Mouse (Mus musculus) 3134 (cell line): ENCODE measurements around the gene Six3.

ENCODE experiments used
- DNase-seq: peaks from one replicate; pipeline ENCODE4 v3.0.0-alpha.2; 2011; ENCODE audit warnings: low spot score; ENCODE audit not compliant: insufficient read length; ENCODE audit errors: extremely low read depth

Gene Six3

DNA sequence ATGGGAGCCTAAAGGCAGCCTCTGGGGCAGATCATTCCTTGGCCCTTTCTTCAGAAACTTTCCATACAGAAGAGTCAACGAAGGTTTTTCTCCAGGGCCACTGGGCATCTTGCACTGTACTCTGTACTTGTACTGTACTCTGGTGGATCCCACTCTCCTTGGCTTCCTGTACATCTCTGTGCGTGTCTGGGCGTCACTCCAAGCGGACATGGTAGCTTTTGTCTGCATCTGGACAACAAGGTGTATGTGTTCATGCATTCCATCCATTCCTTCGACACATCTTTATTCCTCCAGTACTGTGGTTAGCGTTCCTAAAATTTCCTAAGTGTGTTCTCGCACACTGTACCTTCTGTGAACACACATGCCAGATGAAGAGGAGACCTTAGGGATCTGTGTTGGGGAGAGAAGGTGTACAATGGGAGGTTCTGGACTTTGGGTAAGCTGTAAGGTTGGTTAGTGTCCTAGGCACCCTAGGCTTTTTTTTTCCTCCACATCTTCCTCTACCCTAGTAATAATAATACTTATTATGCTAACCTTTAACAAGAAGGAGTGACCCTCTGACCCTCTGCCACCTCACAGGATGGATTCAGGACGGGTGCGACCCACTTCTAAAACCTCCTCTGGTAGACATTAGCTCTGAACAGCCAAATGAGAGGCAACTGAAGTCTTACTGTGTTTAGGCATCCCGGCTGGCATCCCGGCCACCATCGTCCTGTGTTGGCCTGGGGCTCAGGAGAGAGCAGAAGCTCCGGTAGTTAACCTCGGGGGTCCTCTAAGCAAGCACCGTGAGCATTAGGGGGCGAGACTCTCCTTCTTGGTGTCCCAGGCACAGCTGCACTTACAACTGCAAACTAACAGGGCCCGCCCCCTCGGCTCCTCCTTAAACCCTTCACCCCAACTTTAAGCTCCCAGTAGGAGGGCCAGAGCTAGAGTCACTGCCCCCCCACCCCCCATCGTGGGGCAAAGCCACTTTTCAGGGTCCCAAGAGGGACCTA is 1.6 kb upstream of the Six3 start:
- DNase-seq = no peak

DNA sequence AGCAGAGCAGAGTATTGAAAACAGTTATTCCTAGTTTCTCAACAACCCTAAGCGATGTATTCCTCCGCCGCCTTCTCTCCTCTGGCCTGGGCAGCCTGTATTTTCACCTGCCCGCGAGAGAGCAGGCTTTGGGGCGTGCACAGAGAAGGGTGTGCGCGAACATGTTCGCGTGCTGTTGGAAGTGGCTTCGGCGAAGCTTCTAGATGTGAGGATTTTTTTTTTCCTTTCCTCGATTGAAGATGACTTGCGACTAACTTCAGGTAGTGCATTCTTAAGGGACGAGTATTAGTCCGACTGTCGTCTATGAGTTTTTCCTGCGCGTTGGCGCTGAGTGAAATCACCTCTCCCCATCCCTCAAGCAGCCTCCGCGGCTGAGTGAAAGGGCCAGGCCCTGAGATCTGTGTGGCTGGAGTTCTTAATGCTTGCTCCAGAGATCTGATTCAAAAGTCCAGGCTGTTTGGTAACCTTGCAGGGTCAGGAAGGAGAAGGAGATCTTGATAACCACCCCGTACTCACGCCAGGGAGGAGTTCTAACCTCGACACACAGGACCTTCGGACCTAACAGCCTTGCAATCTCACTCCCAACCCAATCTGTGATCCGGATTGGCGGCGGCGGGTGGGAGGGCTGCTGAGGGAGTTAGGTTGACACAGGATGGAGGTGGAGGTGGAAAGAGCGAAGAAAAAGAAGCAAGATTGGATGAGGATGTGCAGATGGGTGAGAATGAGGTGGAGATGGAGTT is 712 bp upstream of the Six3 start:
- no peak for DNase-seq

GRCm38 (mm10) chr17:85614011-85614721 is 758 bp downstream of the Six3 start:
- no peak for DNase-seq

DNA sequence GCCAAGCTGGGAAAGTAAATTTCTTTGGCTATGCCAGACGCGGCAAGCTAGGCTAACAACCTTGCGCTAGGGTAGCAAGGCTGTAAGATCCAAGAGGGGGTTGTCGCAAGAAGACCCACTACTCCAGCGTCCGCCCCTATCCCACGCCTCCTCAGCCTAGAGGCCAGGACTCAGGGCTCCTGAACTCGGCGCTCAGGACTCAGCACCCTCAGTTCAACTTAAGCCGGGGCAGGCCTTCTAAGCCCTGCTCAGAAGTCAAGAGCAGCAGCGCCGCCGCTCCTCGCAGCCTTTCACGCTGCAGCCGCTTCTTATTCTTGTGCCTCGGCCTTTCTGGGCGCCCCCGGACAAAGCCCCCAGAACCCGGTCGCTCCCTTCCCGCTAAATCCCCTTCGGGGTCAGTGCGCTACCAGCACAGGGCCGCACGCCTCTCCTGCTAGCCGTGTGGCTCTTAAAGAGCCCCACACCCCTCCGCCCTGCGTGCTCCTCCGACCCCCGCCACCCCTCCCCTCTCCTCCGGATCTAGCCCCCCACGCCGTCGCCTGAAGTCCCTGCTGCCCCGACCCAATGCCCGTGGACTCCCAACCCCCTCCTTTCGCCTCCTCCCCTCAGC is 1.4 kb downstream of the Six3 start:
- DNase-seq = no peak

- DNase-seq = no peak
Measured at GRCm38 (mm10) chr17:85615586-85615985, 2.2 kb downstream of the Six3 start.

- no peak for DNase-seq
Measured at GRCm38 (mm10) chr17:85616526-85617500, 3.4 kb downstream of the Six3 start.

DNA sequence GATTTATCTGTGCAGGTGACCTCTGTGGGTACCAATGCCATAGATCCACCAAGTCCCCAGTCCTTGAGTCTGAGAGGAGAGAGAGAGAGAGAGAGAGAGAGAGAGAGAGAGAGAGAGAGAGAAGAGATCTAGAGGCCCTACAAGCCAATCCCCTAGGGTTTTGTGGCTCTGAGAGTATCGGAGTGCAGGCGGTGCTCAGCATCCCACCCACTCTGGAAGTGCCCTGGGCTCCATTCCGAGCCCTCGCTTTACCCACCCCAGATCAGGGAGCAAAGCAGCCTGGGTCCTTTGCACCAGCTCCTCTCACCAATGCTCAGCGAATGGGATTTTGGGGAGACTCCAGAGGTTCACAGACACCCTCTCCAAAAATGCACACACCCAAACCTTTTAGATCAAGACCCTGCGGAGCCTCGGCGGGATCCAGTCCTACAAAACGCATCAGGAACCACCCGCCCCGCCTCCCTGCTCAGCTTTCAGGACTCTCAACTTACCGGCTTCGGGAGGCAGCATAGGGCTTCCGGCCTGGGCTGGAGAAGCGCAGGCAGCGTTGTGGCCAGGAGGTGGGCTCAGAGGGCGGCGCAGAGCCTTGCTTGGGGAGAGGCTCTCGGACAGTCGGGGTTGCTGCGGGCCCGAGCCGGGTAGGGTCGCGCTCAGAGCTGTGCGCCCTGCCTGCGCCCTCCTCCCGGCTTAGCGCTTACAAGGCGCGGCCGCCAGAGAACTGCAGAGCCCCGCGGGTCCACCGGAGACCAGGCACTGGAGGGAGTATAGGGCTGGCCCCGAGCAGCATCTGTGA is 4.4 kb downstream of the Six3 start:
- no peak for DNase-seq

GRCm38 (mm10) chr17:85618359-85619112 is 5.1 kb downstream of the Six3 start:
- DNase-seq = no peak

GRCm38 (mm10) chr17:85619113-85620085 is 6.0 kb downstream of the Six3 start:
- DNase-seq = no peak

DNA sequence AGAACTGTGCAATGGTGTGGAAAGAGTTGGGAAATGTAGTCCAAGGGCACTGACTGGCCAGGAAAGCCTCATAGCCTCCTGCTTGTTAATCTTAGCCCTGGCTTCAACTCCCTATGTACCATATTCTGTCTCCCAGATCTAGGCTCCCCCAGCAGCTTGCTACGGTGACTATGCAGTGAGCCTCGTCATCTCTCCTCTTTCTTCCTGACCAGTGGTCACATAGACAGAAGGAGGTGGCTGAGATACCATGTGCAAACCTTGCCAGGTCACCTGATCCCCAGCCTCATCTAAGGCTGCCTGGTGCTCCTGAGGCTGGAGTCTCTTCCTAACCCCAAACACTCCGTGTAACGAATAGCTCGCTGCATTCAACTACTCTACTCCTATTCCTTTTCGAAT is 6.7 kb downstream of the Six3 start:
- DNase-seq = no peak

DNA sequence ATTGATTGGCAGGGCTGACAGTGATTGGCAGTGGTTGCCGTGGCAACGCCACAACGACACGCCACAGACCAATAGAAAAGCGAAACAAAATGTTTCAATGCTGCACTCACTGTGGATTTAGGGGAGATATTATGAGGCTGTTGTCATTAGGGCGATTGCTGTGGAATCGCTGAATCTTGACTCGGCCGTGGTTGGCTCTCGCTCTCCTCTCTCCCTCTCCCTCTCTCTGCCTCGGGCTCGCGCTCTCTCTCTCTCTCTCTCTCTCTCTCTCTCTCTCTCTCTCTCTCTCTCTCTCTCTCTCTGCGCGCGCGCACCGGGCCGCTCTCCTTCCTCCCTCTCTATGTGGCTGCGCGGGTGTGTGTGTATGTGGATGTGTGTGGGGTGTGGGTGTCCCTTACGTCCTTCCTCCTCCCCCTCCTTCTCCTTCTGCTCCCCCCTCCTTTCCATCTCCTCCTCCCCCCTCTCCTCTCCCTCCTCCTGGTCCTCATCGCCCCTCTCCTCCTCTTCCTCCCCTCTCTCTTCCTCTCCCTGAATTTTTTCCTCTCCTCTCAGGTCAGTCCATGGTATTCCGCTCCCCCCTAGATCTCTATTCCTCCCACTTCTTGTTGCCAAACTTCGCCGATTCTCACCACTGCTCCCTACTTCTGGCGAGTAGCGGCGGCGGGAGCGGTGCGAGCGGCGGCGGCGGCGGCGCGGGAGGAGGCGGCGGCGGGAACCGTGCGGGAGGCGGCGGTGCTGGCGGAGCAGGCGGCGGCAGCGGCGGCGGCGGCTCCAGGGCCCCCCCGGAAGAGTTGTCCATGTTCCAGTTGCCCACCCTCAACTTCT is 7.5 kb downstream of the Six3 start:
- DNase-seq = no peak

DNA sequence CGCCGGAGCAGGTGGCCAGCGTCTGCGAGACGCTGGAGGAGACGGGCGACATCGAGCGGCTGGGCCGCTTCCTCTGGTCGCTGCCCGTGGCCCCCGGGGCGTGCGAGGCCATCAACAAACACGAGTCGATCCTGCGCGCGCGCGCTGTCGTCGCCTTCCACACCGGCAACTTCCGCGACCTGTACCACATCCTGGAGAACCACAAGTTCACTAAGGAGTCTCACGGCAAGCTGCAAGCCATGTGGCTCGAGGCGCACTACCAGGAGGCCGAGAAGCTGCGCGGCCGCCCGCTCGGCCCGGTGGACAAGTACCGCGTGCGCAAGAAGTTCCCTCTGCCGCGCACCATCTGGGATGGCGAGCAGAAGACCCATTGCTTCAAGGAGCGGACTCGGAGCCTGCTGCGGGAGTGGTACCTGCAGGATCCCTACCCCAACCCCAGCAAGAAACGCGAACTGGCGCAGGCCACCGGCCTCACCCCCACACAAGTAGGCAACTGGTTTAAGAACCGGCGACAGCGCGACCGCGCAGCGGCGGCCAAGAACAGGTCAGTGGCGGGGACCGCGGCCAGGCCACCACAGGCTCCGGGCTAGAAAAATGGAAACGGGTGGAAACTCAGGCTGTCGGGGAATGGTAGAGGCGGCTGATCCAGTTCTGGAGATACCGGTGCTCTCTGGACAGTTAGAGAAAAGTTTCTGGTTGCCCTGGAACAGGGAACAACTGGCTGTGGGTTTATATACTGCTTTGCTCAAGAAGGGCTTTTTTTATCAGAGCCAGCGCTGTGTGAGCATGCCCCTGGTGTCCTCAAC is 8.3 kb downstream of the Six3 start:
- DNase-seq = no peak

DNA sequence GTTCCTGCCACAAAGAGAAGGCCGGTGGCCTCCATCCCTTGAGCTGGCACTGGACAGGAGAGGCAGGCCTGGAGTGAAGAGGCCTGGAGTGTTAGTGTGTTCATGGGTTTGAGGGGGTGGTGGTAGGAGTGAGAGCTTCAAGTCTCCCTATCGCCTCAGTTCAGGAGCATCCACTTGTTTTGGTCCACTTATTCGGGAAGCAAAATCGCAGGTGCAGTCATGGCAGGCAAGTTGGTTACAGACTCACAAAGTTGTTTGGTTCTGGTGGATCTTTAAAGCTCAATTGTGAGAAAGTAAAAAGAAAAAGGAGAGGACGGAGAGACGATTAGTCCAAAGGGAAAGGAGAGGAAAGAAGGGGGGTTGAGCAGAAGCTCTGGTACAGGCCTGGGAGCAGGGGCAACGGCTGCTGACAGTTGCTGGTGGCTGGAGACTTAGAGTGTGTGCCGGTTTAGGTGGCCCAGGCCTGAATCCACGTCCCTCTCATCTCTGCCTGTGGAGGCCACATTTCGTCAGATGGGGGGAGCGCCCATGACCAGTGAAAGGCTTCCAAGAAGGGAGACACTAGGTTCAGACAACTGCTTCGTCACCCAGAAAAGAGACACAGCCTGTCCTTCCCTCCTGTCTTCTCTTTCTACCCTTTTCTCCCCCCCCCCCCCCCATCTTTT is 9.2 kb downstream of the Six3 start:
- DNase-seq = no peak

- no peak for DNase-seq
Measured at GRCm38 (mm10) chr17:85623161-85624050, 10.0 kb downstream of the Six3 start.
